Mouse (Mus musculus) liver, embryonic 14.5 days (tissue): ENCODE results near the gene Prkg1. TPM values are rescaled to one million over a fixed set of nuclear protein-coding genes. Genes with fewer than 3 reads are reported as not detected.

Experiments used
- ATAC-seq: fragments of 200-750 bp; cut with Nextera tagmentation; 2 replicates; pipeline ENCODE4 v1.8.0; 2017; ENCODE audit warnings: moderate number of reproducible peaks, mild to moderate bottlenecking, moderate library complexity; ENCODE audit not compliant: insufficient read depth
- DNase-seq, 3 experiments: peaks; one replicate each; pipeline ENCODE4 v3.0.0-alpha.2; 2012 to 2013; ENCODE audit warnings: low read depth in 3 of 3, low spot score in 3 of 3
- H3K27ac ChIP-seq: fragments of 300-500 bp; sonication (generic); 2 replicates; pipeline ENCODE4 v1.5.1; 2014; ENCODE audit warnings: moderate library complexity, mild to moderate bottlenecking, control low read depth, inconsistent platforms
- H3K27me3 ChIP-seq: fragments of 300-500 bp; sonication (generic); 2 replicates; pipeline ENCODE4 v1.6.1; 2014; ENCODE audit warnings: mild to moderate bottlenecking, low read length, moderate library complexity; ENCODE audit not compliant: control insufficient read depth, insufficient read depth
- H3K36me3 ChIP-seq: fragments of 300-500 bp; sonication (generic); replicated peaks from 2 replicates; pipeline ENCODE4 v1.6.1; 2014; ENCODE audit warnings: low read depth; ENCODE audit not compliant: control insufficient read depth, insufficient read depth
- H3K4me1 ChIP-seq, 2 experiments: fragments of 200-500 bp in 1 of 2; fragments of 300-500 bp in 1 of 2; sonication (generic) in 1 of 2; replicated peaks; 2 replicates each; pipeline ENCODE4 v1.6.1; 2012 to 2014; ENCODE audit warnings: antibody characterized with exemption in 1 of 2, inconsistent platforms in 1 of 2, low read length in 1 of 2; ENCODE audit not compliant: control insufficient read depth in 2 of 2, insufficient read depth in 2 of 2
- H3K4me2 ChIP-seq: fragments of 300-500 bp; sonication (generic); 2 replicates; pipeline ENCODE4 v1.6.1; 2014; ENCODE audit warnings: low read depth, mild to moderate bottlenecking, control low read depth, moderate library complexity
- H3K4me3 ChIP-seq, 2 experiments: fragments of 200-500 bp in 1 of 2; fragments of 300-500 bp in 1 of 2; sonication (generic) in 1 of 2; 2 replicates each; pipeline ENCODE4 v1.5.1; 2012 to 2014; ENCODE audit warnings: low read depth in 2 of 2, low read length in 2 of 2, mild to moderate bottlenecking in 2 of 2, control low read depth in 1 of 2, inconsistent platforms in 1 of 2, moderate library complexity in 1 of 2; ENCODE audit not compliant: insufficient read depth in 1 of 2
- H3K9ac ChIP-seq: fragments of 300-500 bp; sonication (generic); replicated peaks from 2 replicates; pipeline ENCODE4 v1.6.1; 2014; ENCODE audit warnings: mild to moderate bottlenecking, control low read depth, moderate library complexity
- H3K9me3 ChIP-seq: fragments of 300-500 bp; sonication (generic); 2 replicates; pipeline ENCODE4 v1.6.1; 2016; ENCODE audit warnings: low read length, mixed read lengths; ENCODE audit not compliant: control insufficient read depth
- CTCF ChIP-seq: IDR thresholded peaks from 2 replicates; pipeline ENCODE4 v1.5.1; 2016; ENCODE audit warnings: antibody characterized with exemption, low read depth, control low read depth
- EP300 ChIP-seq: IDR thresholded peaks from 2 replicates; pipeline ENCODE4 v1.6.1; 2016; ENCODE audit warnings: antibody characterized with exemption, low read depth
- whole genome bisulfite sequencing: fragments of 180-500 bp; shearing (Covaris S2); extraction: QIAGEN DNeasy Blood & Tissue Kit; methylation state at CpG from one replicate; pipeline ENCODE4 v1.1.7; 2014; ENCODE audit not compliant: insufficient replicate concordance; 5-methylcytosine and 5-hydroxymethylcytosine counted together
- polyA plus RNA-seq, 2 experiments: library from polyadenylated mRNA; depleted of rRNA in 1 of 2; stranded (reverse) in 1 of 2; unstranded in 1 of 2; fragments of >200 nt; fragmentation: Nextera tagmentation in 1 of 2; extraction: Ambion mirVana in 1 of 2; gene quantifications; 2 replicates each; pipeline versions ENCODE4 v1.2.1 to v1.2.3; 2012 to 2014

Prkg1 gene
- polyA plus RNA-seq, 2 experiments: 0.47 to 0.50 TPM

DNA sequence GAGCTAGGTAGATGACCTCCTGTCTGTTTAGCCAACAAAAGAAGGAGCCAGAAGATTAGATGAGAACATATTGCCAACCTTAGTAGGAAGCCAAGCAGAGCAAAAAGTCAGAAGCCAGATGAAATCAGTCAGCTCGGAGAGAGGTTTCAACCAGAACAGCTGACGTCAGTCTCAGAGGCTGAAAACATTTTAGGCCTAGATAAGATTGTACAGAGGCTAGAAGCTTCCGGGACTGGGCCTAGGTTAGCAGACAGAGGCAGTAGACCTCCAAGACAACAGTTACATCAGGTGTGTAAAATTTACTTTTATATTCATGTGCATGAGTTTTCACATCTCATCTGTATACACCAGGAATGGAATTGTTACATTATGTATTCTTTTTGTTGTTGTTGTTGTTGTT, 665.5 kb downstream of the Prkg1 start:
- WGBS: 22% methylated on average over 3 of the region's 3 CpGs
- peak; percentile 43; the same call in 1 of the 2 replicates for ATAC-seq
- TF ChIP-seq CTCF: no peak
- TF ChIP-seq EP300: no peak

DNA sequence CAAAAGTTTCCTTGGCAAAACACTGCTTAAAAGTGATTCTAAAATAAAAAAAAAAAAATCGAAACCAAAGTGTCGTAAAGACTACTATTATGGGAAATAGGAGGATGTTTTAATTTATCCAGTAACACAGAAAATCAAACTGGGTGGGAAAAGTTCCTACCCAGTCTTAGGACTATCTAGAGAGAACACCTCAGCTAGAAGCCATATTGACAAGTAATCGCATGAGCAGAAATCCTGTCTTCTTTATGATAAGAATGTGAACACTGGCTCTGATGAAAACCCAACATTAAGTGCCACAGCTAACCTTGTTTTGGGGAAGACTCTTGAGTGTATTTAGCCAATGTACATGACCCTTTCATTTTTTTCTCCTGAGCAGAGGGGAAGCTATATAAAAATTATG, 667.0 kb downstream of the Prkg1 start:
- no peaks in the 10 kb centered on the region for H3K36me3 ChIP-seq
- no peak overlapping the region for H3K4me2 ChIP-seq
- TF ChIP-seq CTCF: no peak
- peak; percentile 61; the same call in 1 of the 2 replicates for TF ChIP-seq EP300
- H3K27ac ChIP-seq: no peak overlapping the region
- no peak overlapping the region for H3K4me3 ChIP-seq
- no peaks in the 10 kb centered on the region for H3K27me3 ChIP-seq
- no peak overlapping the region for H3K9ac ChIP-seq
- no peak for DNase-seq
- ATAC-seq: peak; percentile 61; the same call in 1 of the 2 replicates
- 60% methylated on average over 3 of the region's 3 CpGs for WGBS
- H3K4me1 ChIP-seq: peaks cover 0 to 6% of the 10 kb centered on the region in 2 experiments; a peak in 3 of 4 replicates
- no peaks in the 10 kb centered on the region for H3K9me3 ChIP-seq

More for the DNA sequence above, 665.5 kb downstream of the Prkg1 start:
- H3K36me3 ChIP-seq: no peaks in the 10 kb centered on the region
- H3K4me1 ChIP-seq: peaks cover 0 to 7% of the 10 kb centered on the region in 2 experiments; a peak in 3 of 4 replicates
- H3K4me2 ChIP-seq: no peak overlapping the region
- peak in 1 of 3 experiments; percentile 16 for DNase-seq
- no peak overlapping the region for H3K9ac ChIP-seq
- H3K27me3 ChIP-seq: no peaks in the 10 kb centered on the region
- no peak overlapping the region for H3K27ac ChIP-seq
- H3K9me3 ChIP-seq: no peaks in the 10 kb centered on the region
- no peak overlapping the region for H3K4me3 ChIP-seq

- TF ChIP-seq CTCF (no peak), EP300 (no peak)
- Histone ChIP-seq H3K4me3 (peak overlapping the region; percentile 89 to 99), H3K4me1 (peaks cover 6 to 9% of the 10 kb centered on the region in 2 experiments), H3K36me3 (peaks cover 6% of the 10 kb centered on the region), H3K9ac (peak overlapping the region; percentile 73), H3K27ac (no peak overlapping the region), H3K9me3 (no peaks in the 10 kb centered on the region), H3K4me2 (peak overlapping the region; percentile 89), H3K27me3 (no peaks in the 10 kb centered on the region)
- DNase-seq (no peak), ATAC-seq (no peak)
- WGBS: 83% methylated on average over 8 of the region's 8 CpGs
Observed at GRCm38 (mm10) chr19:31083761-31084160, 681.1 kb downstream of the Prkg1 start.

DNA sequence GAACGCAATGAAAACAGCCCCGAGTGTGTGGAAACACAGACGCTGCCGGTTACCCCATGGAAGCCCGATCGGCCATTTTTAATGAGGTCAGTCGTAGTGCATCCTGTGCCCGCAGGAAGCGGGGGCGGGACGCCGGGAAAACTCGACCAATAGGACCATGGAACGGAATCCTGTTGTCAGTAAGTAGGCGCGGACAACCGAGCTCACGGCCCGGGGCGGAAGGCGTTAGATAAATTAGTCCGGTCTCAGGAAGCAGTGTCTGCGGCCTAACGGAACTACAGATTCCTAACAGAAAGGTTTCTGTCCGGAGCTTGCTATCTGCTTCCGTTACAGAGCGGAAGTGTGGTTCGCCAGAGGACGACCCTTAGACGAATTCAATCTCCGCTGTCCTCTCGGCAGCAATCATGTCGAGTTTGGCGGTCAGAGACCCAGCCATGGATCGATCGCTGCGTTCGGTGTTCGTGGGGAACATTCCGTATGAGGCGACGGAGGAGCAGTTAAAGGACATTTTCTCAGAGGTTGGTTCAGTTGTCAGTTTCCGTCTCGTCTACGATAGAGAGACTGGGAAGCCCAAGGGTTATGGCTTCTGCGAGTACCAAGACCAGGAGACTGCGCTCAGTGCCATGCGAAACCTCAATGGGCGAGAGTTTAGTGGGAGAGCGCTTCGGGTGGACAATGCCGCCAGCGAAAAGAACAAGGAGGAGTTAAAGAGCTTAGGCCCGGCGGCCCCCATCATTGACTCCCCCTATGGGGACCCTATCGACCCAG, 682.0 kb downstream of the Prkg1 start, which contains the start of gene Cstf2t:
Gene Cstf2t, plus strand, starts transcription at position 176 of the 768 bp plus-strand sequence.
- Histone ChIP-seq H3K4me2 (peak within 1 kb of the TSS; percentile 89), H3K27me3 (no peaks in the 10 kb centered on the region), H3K9ac (peak within 1 kb of the TSS; percentile 73), H3K9me3 (no peaks in the 10 kb centered on the region), H3K4me3 (peak within 1 kb of the TSS; percentile 89 to 99), H3K27ac (peak within 1 kb of the TSS; percentile 44), H3K4me1 (peaks cover 6 to 9% of the 10 kb centered on the region in 2 experiments), H3K36me3 (peaks cover 6% of the 10 kb centered on the region)
- ATAC-seq: peak; percentile 100
- TF ChIP-seq EP300 (0 out of 2 replicates have a peak, but pooled peaks have one; percentile 16), CTCF (no peak)
- 2% methylated on average over 56 of the region's 56 CpGs for WGBS
- peak; percentile 98 for DNase-seq

GRCm38 (mm10) chr19:31082226-31082625, 682.6 kb downstream of the Prkg1 start:
- Histone ChIP-seq H3K9ac (peak overlapping the region; percentile 57), H3K4me3 (peak overlapping the region; percentile 89 to 99), H3K36me3 (peaks cover 6% of the 10 kb centered on the region), H3K4me1 (peaks cover 6 to 9% of the 10 kb centered on the region in 2 experiments), H3K27ac (peak overlapping the region; percentile 44), H3K4me2 (peak overlapping the region; percentile 89), H3K9me3 (no peaks in the 10 kb centered on the region), H3K27me3 (no peaks in the 10 kb centered on the region)
- 10% methylated on average over 7 of the region's 7 CpGs for WGBS
- peak; percentile 32; the same call in 1 of the 2 replicates for ATAC-seq
- no peak for DNase-seq
- TF ChIP-seq EP300: no peak
- no peak for TF ChIP-seq CTCF
